Mouse (Mus musculus) liver, embryonic 12.5 days (tissue): ENCODE data around the gene Rfxank. TPM values are rescaled to one million over a fixed set of nuclear protein-coding genes. Genes with fewer than 3 reads are reported as not detected.
A peak's percentile ranks its signal among the peaks of the same experiment; 100 is the strongest.

Source experiments
- ATAC-seq: fragments of 200-750 bp; cut with Nextera tagmentation; 2 replicates; pipeline ENCODE4 v1.8.0; 2017; ENCODE audit warnings: moderate number of reproducible peaks, mild to moderate bottlenecking, moderate library complexity
- H3K27ac ChIP-seq: fragments of 300-500 bp; sonication (generic); 2 replicates; pipeline ENCODE4 v1.5.1; 2016; ENCODE audit warnings: mild to moderate bottlenecking
- H3K27me3 ChIP-seq: fragments of 300-500 bp; sonication (generic); replicated peaks from 2 replicates; pipeline ENCODE4 v1.6.1; 2016; ENCODE audit warnings: mild to moderate bottlenecking, moderate library complexity
- H3K36me3 ChIP-seq: fragments of 300-500 bp; sonication (generic); 2 replicates; pipeline ENCODE4 v1.6.1; 2016; ENCODE audit warnings: mild to moderate bottlenecking, moderate library complexity
- H3K4me1 ChIP-seq: fragments of 300-500 bp; sonication (generic); 2 replicates; pipeline ENCODE4 v1.6.1; 2016
- H3K4me2 ChIP-seq: fragments of 300-500 bp; sonication (generic); 2 replicates; pipeline ENCODE4 v1.6.1; 2016; ENCODE audit warnings: mild to moderate bottlenecking, moderate library complexity
- H3K4me3 ChIP-seq: fragments of 300-500 bp; sonication (generic); 2 replicates; pipeline ENCODE4 v1.5.1; 2016; ENCODE audit warnings: mild to moderate bottlenecking, moderate library complexity
- H3K9ac ChIP-seq: fragments of 300-500 bp; sonication (generic); 2 replicates; pipeline ENCODE4 v1.6.1; 2016; ENCODE audit warnings: mild to moderate bottlenecking, moderate library complexity
- H3K9me3 ChIP-seq: fragments of 300-500 bp; sonication (generic); replicated peaks from 2 replicates; pipeline ENCODE4 v1.6.1; 2016; ENCODE audit warnings: mild to moderate bottlenecking, moderate library complexity
- WGBS: fragments of 180-500 bp; shearing (Covaris S2); methylation state at CpG from one replicate; pipeline ENCODE4 v1.1.7; 2016; ENCODE audit not compliant: insufficient replicate concordance; 5-methylcytosine and 5-hydroxymethylcytosine counted together
- polyA plus RNA-seq: library from polyadenylated mRNA; unstranded; fragments of >200 nt; fragmentation: Nextera tagmentation; extraction: Ambion mirVana; gene quantifications from 2 replicates; pipeline ENCODE4 v1.2.1, GENCODE M21; 2016

Gene Rfxank
- 9.6 and 9.8 TPM in 2 replicates for polyA plus RNA-seq

DNA sequence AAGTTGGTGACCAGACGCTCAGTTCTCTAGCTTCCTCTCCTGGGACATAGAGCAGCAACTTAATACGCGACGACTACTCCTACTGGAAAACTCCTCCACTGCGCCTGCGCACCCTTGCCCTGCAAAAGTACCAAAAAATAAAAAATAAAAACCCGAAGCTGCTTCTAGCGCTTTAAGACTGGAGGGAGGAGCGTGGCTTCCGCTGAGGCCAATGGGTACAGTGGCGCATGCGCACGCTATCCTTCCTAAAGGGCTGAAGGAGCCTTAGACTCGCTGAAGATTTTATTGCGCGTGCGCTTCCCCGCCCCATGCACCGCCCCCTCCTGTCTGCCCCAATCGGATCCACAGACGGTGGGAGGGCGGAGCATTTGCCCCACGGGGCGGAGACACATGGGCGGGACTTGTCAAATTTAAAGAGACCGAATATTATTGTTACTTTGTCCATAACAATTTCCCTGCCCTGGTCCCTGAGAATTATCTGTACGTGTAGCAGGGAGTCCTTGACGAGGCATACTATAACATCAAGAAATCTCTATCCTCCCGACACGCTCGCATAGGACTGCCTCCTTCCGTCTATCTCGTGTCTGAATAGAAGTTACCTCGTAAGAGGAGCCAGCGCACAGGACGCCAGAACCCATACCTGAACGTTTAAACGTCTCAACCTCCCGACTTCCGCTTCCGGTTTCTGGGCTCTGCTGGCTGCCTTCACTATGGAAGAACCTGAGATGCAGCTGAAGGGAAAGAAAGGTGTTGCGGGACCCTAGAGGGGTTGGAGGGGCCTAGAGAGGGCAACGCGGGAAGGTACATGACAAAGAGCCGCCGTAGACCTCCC lies at the start of gene Rfxank, which contains the start of the genes Borcs8 and Mef2b:
Gene Rfxank, minus strand, starts transcription at position 129 of the 832 bp plus-strand sequence.
Gene Borcs8, plus strand, starts transcription at position 474 of the 832 bp plus-strand sequence.
Gene Mef2b, plus strand, starts transcription at position 686 of the 832 bp plus-strand sequence.
- peak within 1 kb of the TSS; percentile 93 for H3K27ac ChIP-seq
- H3K4me2 ChIP-seq: peak within 1 kb of the TSS; percentile 81

DNA sequence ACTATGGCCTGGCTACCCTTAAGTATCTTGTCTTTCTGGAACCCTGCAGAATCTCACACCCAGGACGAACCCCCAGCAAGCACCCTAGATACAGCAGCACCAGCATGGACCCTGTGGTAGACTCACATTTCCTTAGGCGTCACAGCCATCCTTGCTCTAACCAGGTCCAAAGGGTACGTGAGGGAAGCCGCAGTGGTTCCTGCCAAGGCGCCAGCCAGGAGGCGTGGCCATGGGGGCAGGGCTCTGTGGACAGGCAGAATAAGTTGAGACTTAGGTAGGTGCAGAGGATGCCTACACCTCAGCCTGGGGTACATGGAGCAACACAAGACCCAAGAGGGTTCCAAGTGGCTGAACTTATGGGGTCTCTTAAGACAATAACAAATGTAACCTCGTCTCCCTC lies 49.8 kb upstream of the Rfxank start:
- Histone ChIP-seq H3K27ac (no peak overlapping the region), H3K27me3 (no peaks in the 10 kb centered on the region), H3K36me3 (peaks cover 70% of the 10 kb centered on the region), H3K9me3 (no peaks in the 10 kb centered on the region), H3K9ac (no peak overlapping the region), H3K4me2 (no peak overlapping the region), H3K4me1 (peaks cover 5% of the 10 kb centered on the region; the same call in 1 of the 2 replicates), H3K4me3 (no peak overlapping the region)
- ATAC-seq: no peak; the same call in 1 of the 2 replicates
- 66% methylated on average over 7 of the region's 7 CpGs for WGBS

More for the DNA sequence above, at the start of gene Rfxank, which contains the start of the genes Borcs8 and Mef2b:
- H3K4me3 ChIP-seq: peak within 1 kb of the TSS; percentile 84
- no peaks in the 10 kb centered on the region for H3K27me3 ChIP-seq
- H3K9me3 ChIP-seq: no peaks in the 10 kb centered on the region
- H3K36me3 ChIP-seq: peaks cover 62% of the 10 kb centered on the region
- WGBS: under 1% methylated on average over 46 of the region's 46 CpGs
- H3K4me1 ChIP-seq: peaks cover 34% of the 10 kb centered on the region
- peak; percentile 96 for ATAC-seq
- H3K9ac ChIP-seq: peak within 1 kb of the TSS; percentile 83

DNA sequence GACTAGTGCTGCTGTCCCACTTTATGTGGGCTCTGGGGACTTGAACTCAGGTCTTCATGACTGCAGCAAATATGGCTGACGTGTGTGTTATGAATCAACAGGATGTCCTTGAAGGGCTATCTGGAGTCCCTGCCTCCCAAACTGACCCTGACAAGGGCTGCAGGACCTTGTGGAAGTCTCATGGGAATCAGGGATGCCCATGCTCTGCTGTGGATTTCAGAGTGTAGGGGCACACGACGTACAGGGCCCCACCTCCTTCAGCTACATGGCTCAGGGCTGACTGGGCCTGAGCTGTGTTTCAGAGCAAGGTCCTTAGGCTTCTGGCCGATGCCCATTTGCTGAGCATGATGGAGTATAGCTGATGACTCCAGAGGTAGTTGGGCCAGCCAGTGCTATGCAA lies 44.2 kb upstream of the Rfxank start:
- no peak for ATAC-seq
- WGBS: 80% methylated on average over 4 of the region's 4 CpGs
- no peaks in the 10 kb centered on the region for H3K9me3 ChIP-seq
- H3K27me3 ChIP-seq: no peaks in the 10 kb centered on the region
- H3K36me3 ChIP-seq: peaks cover 65% of the 10 kb centered on the region
- no peak overlapping the region for H3K4me2 ChIP-seq
- H3K9ac ChIP-seq: no peak overlapping the region
- no peak overlapping the region for H3K27ac ChIP-seq
- peaks cover 40% of the 10 kb centered on the region for H3K4me1 ChIP-seq
- no peak overlapping the region for H3K4me3 ChIP-seq

DNA sequence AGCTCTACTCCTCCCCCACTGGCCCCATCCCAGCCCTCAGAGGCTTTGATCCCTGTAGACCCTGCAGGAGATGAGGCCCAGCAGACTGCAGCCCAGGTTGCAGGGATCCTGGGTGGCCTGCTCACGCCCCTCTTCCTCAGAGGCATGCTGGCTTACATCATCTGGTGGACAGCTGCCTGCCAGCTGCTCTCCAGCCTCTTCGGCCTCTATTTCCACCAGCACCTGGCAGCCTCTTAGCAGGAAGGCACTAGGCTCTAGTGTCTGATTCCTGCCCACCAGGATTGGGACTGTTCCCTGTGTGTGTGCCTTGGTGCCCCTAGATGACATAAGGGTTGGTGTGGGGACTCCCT lies 42.9 kb upstream of the Rfxank start:
- 63% methylated on average over 2 of the region's 2 CpGs for WGBS
- Histone ChIP-seq H3K9ac (peak overlapping the region; percentile 45; the same call in 1 of the 2 replicates), H3K4me3 (no peak overlapping the region), H3K27me3 (no peaks in the 10 kb centered on the region), H3K9me3 (no peaks in the 10 kb centered on the region), H3K27ac (peak overlapping the region; percentile 78), H3K4me1 (peaks cover 40% of the 10 kb centered on the region), H3K36me3 (peaks cover 64% of the 10 kb centered on the region), H3K4me2 (peak overlapping the region; percentile 47)
- no peak for ATAC-seq

DNA sequence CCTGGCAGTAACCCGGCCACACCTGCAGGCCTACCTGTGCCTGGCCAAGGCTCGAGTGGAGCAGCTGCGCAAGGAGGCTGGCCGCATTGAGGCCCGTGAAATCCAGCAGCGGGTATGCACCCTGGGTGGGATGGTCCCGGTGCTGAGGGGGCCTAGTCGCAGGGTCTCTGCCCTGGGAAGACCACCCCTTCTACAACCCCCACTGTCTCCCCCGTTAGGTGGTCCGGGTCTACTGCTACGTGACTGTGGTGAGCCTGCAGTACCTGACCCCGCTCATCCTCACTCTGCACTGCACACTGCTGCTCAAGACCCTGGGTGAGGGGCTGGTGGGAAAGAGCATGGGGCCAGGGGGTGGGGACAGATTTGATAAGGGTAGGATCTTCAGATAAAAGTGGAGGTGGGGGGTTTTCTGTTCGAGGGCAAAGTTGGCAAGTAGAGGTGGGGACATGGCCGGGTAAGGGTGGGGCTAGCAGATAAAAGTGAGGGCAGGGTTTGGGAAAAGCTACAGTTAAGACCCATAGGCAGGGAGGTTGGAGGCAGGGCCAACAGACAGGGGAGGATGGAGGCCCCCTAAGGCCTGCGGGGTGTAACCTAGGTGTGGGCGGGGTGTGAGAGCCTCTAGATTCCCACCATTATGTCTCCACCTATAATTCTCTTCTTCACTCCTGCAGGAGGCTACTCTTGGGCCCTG lies 42.4 kb upstream of the Rfxank start:
- Histone ChIP-seq H3K27ac (peak overlapping the region; percentile 78), H3K4me1 (peaks cover 40% of the 10 kb centered on the region), H3K9ac (peak overlapping the region; percentile 45), H3K36me3 (peaks cover 64% of the 10 kb centered on the region), H3K4me3 (no peak overlapping the region), H3K4me2 (peak overlapping the region; percentile 47), H3K9me3 (no peaks in the 10 kb centered on the region), H3K27me3 (no peaks in the 10 kb centered on the region)
- peak; percentile 92 for ATAC-seq
- 60% methylated on average over 16 of the region's 16 CpGs for WGBS

DNA sequence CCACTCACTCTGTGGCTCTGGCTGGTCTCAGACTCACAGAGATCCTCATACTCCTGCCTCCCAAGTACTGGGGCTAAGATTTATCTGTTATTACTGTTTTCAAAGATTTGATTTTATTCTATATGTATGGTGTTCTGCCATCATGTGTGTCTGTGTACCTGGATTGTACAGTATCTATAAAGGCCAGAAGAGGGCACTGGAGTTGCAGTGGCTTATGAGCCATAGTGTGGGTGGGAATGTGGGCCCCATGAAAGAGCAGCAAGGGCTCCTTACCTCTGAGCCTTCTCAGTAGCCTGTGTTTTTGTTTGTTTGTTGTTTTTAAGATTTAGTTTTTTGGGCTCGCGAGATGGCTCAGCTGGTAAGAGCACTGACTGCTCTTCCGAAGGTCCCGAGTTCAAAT lies 40.1 kb upstream of the Rfxank start:
- no peak for ATAC-seq
- no peak overlapping the region for H3K9ac ChIP-seq
- H3K36me3 ChIP-seq: peaks cover 75% of the 10 kb centered on the region
- no peak overlapping the region for H3K4me3 ChIP-seq
- WGBS: 92% methylated on average over 4 of the region's 4 CpGs
- H3K4me1 ChIP-seq: peaks cover 46% of the 10 kb centered on the region
- no peaks in the 10 kb centered on the region for H3K9me3 ChIP-seq
- H3K4me2 ChIP-seq: no peak overlapping the region
- no peak overlapping the region for H3K27ac ChIP-seq
- no peaks in the 10 kb centered on the region for H3K27me3 ChIP-seq

DNA sequence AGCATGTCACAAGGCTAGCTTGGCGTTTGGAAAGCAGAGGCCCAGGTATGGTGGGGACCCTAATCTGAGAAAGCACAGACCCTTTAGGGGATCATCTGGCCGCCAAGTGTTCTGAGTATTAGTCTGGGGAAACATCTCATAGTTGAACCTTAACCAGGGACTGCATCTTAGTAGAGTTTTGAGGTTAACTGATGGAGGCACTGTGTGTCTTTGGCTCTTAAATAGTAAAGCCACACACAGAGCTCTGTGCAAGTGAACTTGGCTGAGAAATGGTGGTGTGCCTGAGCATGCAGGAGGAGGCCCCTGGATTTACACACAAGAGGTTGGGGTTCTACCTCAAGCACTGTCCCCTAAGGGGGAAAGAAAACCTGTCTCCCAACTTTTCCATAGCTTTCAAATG lies 39.3 kb upstream of the Rfxank start:
- H3K27me3 ChIP-seq: no peaks in the 10 kb centered on the region
- peak overlapping the region; percentile 20; the same call in 1 of the 2 replicates for H3K27ac ChIP-seq
- H3K4me2 ChIP-seq: no peak overlapping the region
- H3K4me1 ChIP-seq: peaks cover 49% of the 10 kb centered on the region
- H3K9ac ChIP-seq: no peak overlapping the region
- no peak overlapping the region for H3K4me3 ChIP-seq
- peaks cover 69% of the 10 kb centered on the region for H3K36me3 ChIP-seq
- ATAC-seq: no peak
- 70% methylated on average over 2 of the region's 2 CpGs for WGBS
- H3K9me3 ChIP-seq: no peaks in the 10 kb centered on the region

DNA sequence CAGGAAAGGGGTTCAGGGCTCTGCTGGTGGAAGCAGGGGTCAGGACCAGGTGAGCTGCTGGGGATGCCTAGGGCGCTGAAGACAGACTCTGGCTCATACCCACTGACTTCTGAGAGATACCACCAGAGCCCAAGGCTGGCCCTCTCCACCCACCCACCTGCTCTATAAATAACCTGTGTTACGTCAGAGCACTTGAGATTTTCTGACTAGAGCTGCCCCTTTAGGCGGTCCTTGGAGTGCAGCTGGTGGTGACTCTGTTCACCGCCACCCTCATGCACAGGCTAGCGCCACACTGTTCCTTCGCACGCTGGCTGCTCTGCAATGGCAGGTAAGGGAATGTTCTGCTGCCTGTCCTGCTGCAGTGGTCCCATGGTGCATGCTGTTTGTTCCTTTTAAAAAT lies 35.1 kb upstream of the Rfxank start:
- Histone ChIP-seq H3K27me3 (no peaks in the 10 kb centered on the region), H3K9ac (no peak overlapping the region), H3K4me1 (peaks cover 48% of the 10 kb centered on the region), H3K27ac (peak overlapping the region; percentile 72; the same call in 1 of the 2 replicates), H3K36me3 (peaks cover 38% of the 10 kb centered on the region), H3K9me3 (no peaks in the 10 kb centered on the region), H3K4me3 (no peak overlapping the region), H3K4me2 (peak overlapping the region; percentile 74)
- WGBS: 81% methylated on average over 7 of the region's 7 CpGs
- no peak for ATAC-seq

DNA sequence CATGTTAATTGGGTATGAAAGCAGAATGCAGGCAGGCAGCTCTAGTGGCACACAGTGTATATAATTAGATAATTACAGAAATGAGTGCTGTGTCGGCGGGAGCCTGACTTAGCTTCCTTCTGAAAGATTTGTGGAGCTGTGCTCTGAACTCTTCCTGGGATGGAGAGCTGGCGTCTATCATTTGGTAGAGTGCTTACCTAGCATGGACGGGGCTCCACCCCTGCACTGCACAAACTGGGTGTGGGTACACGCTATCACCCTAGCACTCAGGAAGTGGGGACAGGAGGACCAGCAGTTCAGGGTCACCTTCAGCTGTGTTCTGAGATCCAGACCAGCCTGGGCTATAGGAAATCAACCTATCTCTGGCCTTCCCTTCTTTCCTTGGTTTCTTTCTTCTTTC lies 34.4 kb upstream of the Rfxank start:
- H3K9me3 ChIP-seq: no peaks in the 10 kb centered on the region
- peaks cover 47% of the 10 kb centered on the region for H3K4me1 ChIP-seq
- H3K36me3 ChIP-seq: peaks cover 30% of the 10 kb centered on the region
- H3K4me3 ChIP-seq: peak overlapping the region; percentile 71
- H3K27ac ChIP-seq: peak overlapping the region; percentile 72
- H3K27me3 ChIP-seq: no peaks in the 10 kb centered on the region
- peak; percentile 59 for ATAC-seq
- H3K9ac ChIP-seq: peak overlapping the region; percentile 81; the same call in 1 of the 2 replicates
- 36% methylated on average over 5 of the region's 5 CpGs for WGBS
- H3K4me2 ChIP-seq: peak overlapping the region; percentile 74

DNA sequence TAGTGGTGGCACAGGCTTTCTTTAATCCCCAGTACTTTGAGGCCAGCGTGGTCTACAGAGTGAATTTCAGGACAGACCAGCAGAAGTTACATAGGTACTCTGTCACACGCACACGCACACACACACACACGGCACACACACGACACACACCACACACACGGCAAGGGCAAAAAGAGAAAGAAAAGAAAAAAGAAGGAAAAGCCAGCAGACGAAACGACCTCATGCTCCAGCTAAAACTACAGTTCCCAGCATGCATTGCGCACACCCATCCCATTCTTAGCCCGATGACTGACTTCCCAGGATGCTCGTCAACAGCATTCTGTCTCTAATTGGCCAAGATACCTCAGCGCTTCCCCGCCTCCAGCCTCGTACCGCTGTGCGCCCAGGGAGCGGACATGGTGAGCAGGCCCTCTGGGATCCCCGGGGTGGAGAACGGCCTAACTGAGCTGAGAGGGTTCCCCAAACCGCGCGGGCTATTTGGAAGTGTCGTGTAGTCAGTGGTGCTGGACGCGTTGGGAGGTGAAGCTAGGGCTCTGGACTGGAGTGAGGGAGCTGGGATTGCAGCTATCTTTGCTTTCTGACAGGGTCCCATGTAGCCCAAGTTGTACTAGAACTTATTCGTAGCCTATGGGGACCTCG lies 33.2 kb upstream of the Rfxank start, which contains the start of gene Tmem161a:
Gene Tmem161a, plus strand, starts transcription at position 314 of the 639 bp plus-strand sequence.
- Histone ChIP-seq H3K4me2 (peak within 1 kb of the TSS; percentile 74), H3K9ac (peak within 1 kb of the TSS; percentile 81), H3K27ac (peak within 1 kb of the TSS; percentile 78), H3K27me3 (peaks cover 4% of the 10 kb centered on the region; the same call in 1 of the 2 replicates), H3K4me3 (peak within 1 kb of the TSS; percentile 71), H3K4me1 (peaks cover 48% of the 10 kb centered on the region), H3K9me3 (no peaks in the 10 kb centered on the region), H3K36me3 (peaks cover 21% of the 10 kb centered on the region)
- ATAC-seq: peak; percentile 94
- 2% methylated on average over 27 of the region's 27 CpGs for WGBS

DNA sequence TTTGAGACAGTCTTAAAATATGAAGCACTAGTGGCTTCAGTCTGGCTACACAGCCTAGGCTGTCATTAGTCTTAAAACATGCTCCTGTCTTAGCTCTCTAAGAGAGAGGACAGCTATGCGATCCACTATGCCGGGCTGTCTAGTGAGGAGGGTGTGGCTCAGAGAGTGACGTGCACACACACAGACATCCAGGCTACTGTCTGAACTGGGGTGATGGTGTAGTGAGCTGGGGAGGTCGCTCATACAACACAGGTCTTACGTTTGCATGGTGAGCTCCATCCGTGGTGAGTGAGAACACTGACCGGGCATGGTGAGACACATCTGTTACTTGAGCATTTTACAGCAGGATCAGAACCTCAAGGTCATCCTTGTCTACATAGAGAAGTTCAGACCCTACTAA lies 32.3 kb upstream of the Rfxank start:
- H3K27me3 ChIP-seq: peaks cover 11% of the 10 kb centered on the region
- peaks cover 12% of the 10 kb centered on the region; the same call in 1 of the 2 replicates for H3K36me3 ChIP-seq
- peak overlapping the region; percentile 74 for H3K4me2 ChIP-seq
- 0 out of 2 replicates have a peak overlapping the region, but pooled peaks have one; percentile 81 for H3K9ac ChIP-seq
- WGBS: 60% methylated on average over 7 of the region's 7 CpGs
- no peak for ATAC-seq
- H3K4me3 ChIP-seq: no peak overlapping the region
- peak overlapping the region; percentile 78 for H3K27ac ChIP-seq
- no peaks in the 10 kb centered on the region for H3K9me3 ChIP-seq
- H3K4me1 ChIP-seq: peaks cover 56% of the 10 kb centered on the region
